Mouse (Mus musculus): ENCODE measurements around the gene Mfap3l. TPM values are rescaled to one million over a fixed set of nuclear protein-coding genes. Genes with fewer than 3 reads are reported as not detected.

Gene Mfap3l
- polyA plus RNA-seq, 1 experiment: 1.1 TPM

DNA sequence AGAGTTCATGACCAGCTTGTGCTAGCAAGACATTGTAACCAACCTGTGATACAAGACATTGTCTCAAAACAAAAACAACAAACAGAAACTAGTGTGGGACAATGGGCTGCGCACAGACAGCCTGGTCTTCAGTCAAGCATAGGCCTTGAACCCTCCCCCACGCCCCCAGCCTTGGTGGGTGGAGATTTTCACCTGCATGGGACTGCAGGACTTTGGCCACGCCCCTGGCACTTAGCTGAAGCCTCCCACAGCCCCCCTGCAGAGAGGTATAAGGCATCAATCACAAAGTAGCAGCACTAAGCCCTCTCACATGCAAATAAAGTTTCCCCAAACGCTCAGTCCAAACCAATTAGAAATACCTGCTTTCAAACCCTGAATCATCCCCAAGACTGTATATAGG is 11.1 kb upstream of the Mfap3l start:
- Histone ChIP-seq H3K4me3 (ENCODE audit: control insufficient read depth, insufficient read depth, low read length) (no peak overlapping the region), H3K27me3 (ENCODE audit: control insufficient read depth, insufficient read depth, low read length) (no peaks in the 10 kb centered on the region), H3K36me3 (ENCODE audit: control insufficient read depth, insufficient read depth, low read length) (no peaks in the 10 kb centered on the region), H3K4me1 (replicated peaks; ENCODE audit: control insufficient read depth, insufficient read depth, low read length) (no peaks in the 10 kb centered on the region), H3K27ac (ENCODE audit: control insufficient read depth, insufficient read depth, low read length) (no peak overlapping the region)
- DNase-seq: no peak
- 83% methylated on average over 4 of the region's 4 CpGs for WGBS
- TF ChIP-seq POLR2A (IDR thresholded peaks at IDR 0.05; ENCODE audit: control insufficient read depth, extremely low read depth, insufficient read depth, low read length, poor library complexity) (no peak), CTCF (IDR thresholded peaks at IDR 0.05; ENCODE audit: borderline replicate concordance, control insufficient read depth, extremely low read depth, insufficient read depth, low read length, poor library complexity) (no peak)

DNA sequence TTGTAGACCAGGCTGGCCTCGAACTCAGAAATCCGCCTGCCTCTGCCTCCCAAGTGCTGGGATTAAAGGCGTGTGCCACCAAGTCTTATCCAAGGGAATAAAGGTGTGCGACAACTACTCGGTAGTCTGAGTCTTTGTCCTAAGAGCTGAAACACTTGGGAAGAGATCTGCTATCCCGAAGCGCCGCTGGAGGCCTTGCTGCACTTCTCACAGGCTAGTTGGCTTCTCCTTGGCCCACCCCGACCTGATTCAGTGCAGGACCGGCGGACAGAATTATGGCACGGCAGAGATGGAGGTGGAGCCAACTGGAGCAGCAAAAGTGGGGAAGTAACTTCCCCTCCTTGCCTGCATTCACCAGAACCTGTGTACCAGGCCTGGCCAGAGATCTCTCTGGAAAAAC is 10.6 kb upstream of the Mfap3l start:
- no peak overlapping the region for H3K27ac ChIP-seq (ENCODE audit: control insufficient read depth, insufficient read depth, low read length)
- WGBS: 88% methylated on average over 12 of the region's 12 CpGs
- TF ChIP-seq POLR2A (IDR thresholded peaks at IDR 0.05; ENCODE audit: control insufficient read depth, extremely low read depth, insufficient read depth, low read length, poor library complexity): no peak
- H3K27me3 ChIP-seq (ENCODE audit: control insufficient read depth, insufficient read depth, low read length): no peaks in the 10 kb centered on the region
- H3K36me3 ChIP-seq (ENCODE audit: control insufficient read depth, insufficient read depth, low read length): no peaks in the 10 kb centered on the region
- no peak overlapping the region for H3K4me3 ChIP-seq (ENCODE audit: control insufficient read depth, insufficient read depth, low read length)
- no peaks in the 10 kb centered on the region for H3K4me1 ChIP-seq (replicated peaks; ENCODE audit: control insufficient read depth, insufficient read depth, low read length)
- no peak for DNase-seq

DNA sequence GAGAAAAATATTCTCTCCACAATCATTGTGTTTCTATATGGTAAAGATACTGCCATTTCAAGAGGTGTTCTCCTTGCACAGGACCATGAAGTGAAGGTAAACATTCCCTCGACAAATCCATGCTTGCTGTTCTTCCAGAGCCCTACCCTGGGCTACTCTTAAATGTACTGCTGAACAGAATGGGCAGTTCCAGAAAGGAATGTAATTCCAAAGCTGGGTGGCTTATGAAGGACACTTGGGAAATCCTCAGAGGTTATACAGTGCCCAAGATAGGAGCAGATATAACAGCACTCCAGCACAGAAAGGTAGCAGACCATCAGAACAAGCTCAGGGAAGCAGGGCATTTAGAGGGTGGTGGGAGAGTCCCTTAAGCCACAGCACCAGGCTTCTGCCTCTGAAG is 9.2 kb upstream of the Mfap3l start:
- no peak overlapping the region for H3K4me3 ChIP-seq (ENCODE audit: control insufficient read depth, insufficient read depth, low read length)
- no peak for DNase-seq
- TF ChIP-seq CTCF (IDR thresholded peaks at IDR 0.05; ENCODE audit: borderline replicate concordance, control insufficient read depth, extremely low read depth, insufficient read depth, low read length, poor library complexity): no peak
- no peak for TF ChIP-seq POLR2A (IDR thresholded peaks at IDR 0.05; ENCODE audit: control insufficient read depth, extremely low read depth, insufficient read depth, low read length, poor library complexity)
- no peaks in the 10 kb centered on the region for H3K36me3 ChIP-seq (ENCODE audit: control insufficient read depth, insufficient read depth, low read length)
- 98% methylated on average over 1 of the region's 1 CpGs for WGBS
- no peak overlapping the region for H3K27ac ChIP-seq (ENCODE audit: control insufficient read depth, insufficient read depth, low read length)
- no peaks in the 10 kb centered on the region for H3K4me1 ChIP-seq (replicated peaks; ENCODE audit: control insufficient read depth, insufficient read depth, low read length)
- no peaks in the 10 kb centered on the region for H3K27me3 ChIP-seq (ENCODE audit: control insufficient read depth, insufficient read depth, low read length)

DNA sequence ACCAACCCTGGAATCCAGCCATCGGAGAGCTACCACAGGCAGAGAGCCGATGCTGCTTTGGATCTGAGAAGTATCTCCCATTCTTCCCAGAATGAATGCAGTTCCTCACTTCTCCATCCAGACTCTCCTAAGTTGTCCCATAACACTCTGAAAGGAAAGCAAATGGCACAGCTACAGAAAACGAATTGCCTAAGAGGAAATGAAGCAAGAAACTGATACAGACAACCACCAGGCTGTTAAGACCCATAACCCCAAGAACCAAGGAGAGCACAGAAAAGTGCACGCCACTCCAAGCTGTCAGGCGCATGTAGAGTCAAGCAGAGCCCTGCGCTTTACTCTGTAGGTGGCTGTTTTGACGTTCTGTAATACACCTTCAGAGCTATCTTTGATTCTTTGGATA is 7.9 kb upstream of the Mfap3l start:
- 81% methylated on average over 7 of the region's 7 CpGs for WGBS
- no peaks in the 10 kb centered on the region for H3K4me1 ChIP-seq (replicated peaks; ENCODE audit: control insufficient read depth, insufficient read depth, low read length)
- H3K27ac ChIP-seq (ENCODE audit: control insufficient read depth, insufficient read depth, low read length): no peak overlapping the region
- no peaks in the 10 kb centered on the region for H3K36me3 ChIP-seq (ENCODE audit: control insufficient read depth, insufficient read depth, low read length)
- DNase-seq: no peak
- H3K27me3 ChIP-seq (ENCODE audit: control insufficient read depth, insufficient read depth, low read length): no peaks in the 10 kb centered on the region
- no peak for TF ChIP-seq CTCF (IDR thresholded peaks at IDR 0.05; ENCODE audit: borderline replicate concordance, control insufficient read depth, extremely low read depth, insufficient read depth, low read length, poor library complexity)
- no peak for TF ChIP-seq POLR2A (IDR thresholded peaks at IDR 0.05; ENCODE audit: control insufficient read depth, extremely low read depth, insufficient read depth, low read length, poor library complexity)
- no peak overlapping the region for H3K4me3 ChIP-seq (ENCODE audit: control insufficient read depth, insufficient read depth, low read length)

DNA sequence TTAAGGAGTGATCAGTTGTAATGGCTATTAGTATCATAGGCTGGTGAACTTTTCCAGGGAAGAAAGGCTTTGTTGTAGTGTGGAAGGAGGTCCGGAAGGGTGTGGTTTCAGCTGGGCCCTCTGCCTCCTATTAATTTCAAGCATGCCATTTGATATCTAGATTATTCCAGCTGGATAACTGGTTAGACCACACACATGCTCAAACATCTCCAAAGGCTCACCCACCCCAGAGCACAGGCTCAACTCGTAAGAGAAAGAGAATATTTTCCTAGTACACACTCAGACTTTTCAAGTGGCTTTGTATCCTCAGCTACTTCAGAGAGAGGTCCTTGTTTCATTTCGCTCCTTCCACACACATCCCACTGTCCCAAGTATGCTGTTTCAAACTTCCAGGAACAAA is 4.7 kb upstream of the Mfap3l start:
- no peaks in the 10 kb centered on the region for H3K36me3 ChIP-seq (ENCODE audit: control insufficient read depth, insufficient read depth, low read length)
- peaks cover 2% of the 10 kb centered on the region; the same call in 1 of the 2 replicates for H3K4me1 ChIP-seq (replicated peaks; ENCODE audit: control insufficient read depth, insufficient read depth, low read length)
- no peak overlapping the region for H3K4me3 ChIP-seq (ENCODE audit: control insufficient read depth, insufficient read depth, low read length)
- peaks cover 4% of the 10 kb centered on the region; the same call in 1 of the 2 replicates for H3K27me3 ChIP-seq (ENCODE audit: control insufficient read depth, insufficient read depth, low read length)
- TF ChIP-seq CTCF (IDR thresholded peaks at IDR 0.05; ENCODE audit: borderline replicate concordance, control insufficient read depth, extremely low read depth, insufficient read depth, low read length, poor library complexity): no peak
- no peak for TF ChIP-seq POLR2A (IDR thresholded peaks at IDR 0.05; ENCODE audit: control insufficient read depth, extremely low read depth, insufficient read depth, low read length, poor library complexity)
- 94% methylated on average over 3 of the region's 3 CpGs for WGBS
- H3K27ac ChIP-seq (ENCODE audit: control insufficient read depth, insufficient read depth, low read length): no peak overlapping the region
- DNase-seq: no peak

DNA sequence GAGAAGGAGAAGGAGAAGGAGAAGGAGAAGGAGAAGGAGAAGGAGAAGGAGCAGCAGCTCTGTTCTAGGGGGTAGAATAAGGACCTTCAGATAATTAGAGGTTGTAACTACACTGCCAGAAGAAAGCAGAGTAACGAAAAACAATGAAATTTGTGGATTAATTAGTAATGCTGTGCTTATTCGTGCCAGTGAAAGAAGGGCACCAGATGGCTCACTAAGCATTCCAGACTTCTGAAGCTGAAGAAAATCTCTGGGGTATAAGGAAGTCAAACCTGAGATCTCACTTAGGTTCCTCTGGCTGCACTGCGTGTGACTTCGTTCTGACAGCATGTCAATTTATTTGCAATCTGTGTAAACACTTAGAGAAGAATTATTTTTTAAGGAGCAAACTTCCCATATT is 3.6 kb upstream of the Mfap3l start:
- Histone ChIP-seq H3K4me1 (replicated peaks; ENCODE audit: control insufficient read depth, insufficient read depth, low read length) (peaks cover 2% of the 10 kb centered on the region; the same call in 1 of the 2 replicates), H3K27me3 (ENCODE audit: control insufficient read depth, insufficient read depth, low read length) (peaks cover 4% of the 10 kb centered on the region; the same call in 1 of the 2 replicates), H3K36me3 (ENCODE audit: control insufficient read depth, insufficient read depth, low read length) (no peaks in the 10 kb centered on the region), H3K4me3 (ENCODE audit: control insufficient read depth, insufficient read depth, low read length) (no peak overlapping the region), H3K27ac (ENCODE audit: control insufficient read depth, insufficient read depth, low read length) (no peak overlapping the region)
- 68% methylated on average over 4 of the region's 4 CpGs for WGBS
- TF ChIP-seq CTCF (IDR thresholded peaks at IDR 0.05; ENCODE audit: borderline replicate concordance, control insufficient read depth, extremely low read depth, insufficient read depth, low read length, poor library complexity) (no peak), POLR2A (IDR thresholded peaks at IDR 0.05; ENCODE audit: control insufficient read depth, extremely low read depth, insufficient read depth, low read length, poor library complexity) (no peak)
- DNase-seq: no peak

DNA sequence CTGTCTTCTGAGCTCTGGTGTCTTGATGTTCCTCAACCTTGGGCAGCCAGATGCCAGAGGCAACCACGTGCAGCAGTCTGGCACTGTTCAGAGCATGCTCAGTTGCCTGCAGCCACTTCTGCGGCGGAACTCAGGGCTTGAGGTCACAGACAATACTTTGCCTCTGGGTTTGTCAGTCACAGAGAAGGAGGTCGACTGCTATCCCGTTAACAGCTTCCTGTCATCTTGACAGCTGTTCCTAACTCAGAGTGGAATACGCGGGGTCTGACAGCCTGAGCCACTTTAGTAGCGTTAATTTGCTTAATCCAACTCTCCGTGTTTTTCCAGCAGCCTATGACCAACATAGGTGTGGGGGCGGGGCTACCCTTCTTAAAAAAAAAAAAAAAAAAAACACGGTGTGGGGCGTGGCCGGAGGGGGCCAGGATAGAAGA is 1.1 kb upstream of the Mfap3l start:
- Histone ChIP-seq H3K27ac (ENCODE audit: control insufficient read depth, insufficient read depth, low read length) (no peak overlapping the region), H3K4me3 (ENCODE audit: control insufficient read depth, insufficient read depth, low read length) (no peak overlapping the region), H3K27me3 (ENCODE audit: control insufficient read depth, insufficient read depth, low read length) (peaks cover 4% of the 10 kb centered on the region; the same call in 1 of the 2 replicates), H3K4me1 (replicated peaks; ENCODE audit: control insufficient read depth, insufficient read depth, low read length) (peaks cover 2% of the 10 kb centered on the region; the same call in 1 of the 2 replicates), H3K36me3 (ENCODE audit: control insufficient read depth, insufficient read depth, low read length) (no peaks in the 10 kb centered on the region)
- TF ChIP-seq POLR2A (IDR thresholded peaks at IDR 0.05; ENCODE audit: control insufficient read depth, extremely low read depth, insufficient read depth, low read length, poor library complexity): no peak
- TF ChIP-seq CTCF (IDR thresholded peaks at IDR 0.05; ENCODE audit: borderline replicate concordance, control insufficient read depth, extremely low read depth, insufficient read depth, low read length, poor library complexity): no peak
- peak; percentile 12 for DNase-seq
- WGBS: 2% methylated on average over 13 of the region's 13 CpGs

Data from thymus, adult 2 months (tissue).